Mouse (Mus musculus) kidney, adult 2 months (tissue): ENCODE measurements around the gene Ipo4.

Experiments
- CTCF ChIP-seq: fragments of 200-500 bp; conservative IDR thresholded peaks from 2 replicates; pipeline ENCODE4 v1.5.1; 2011; ENCODE audit warnings: low read depth, mild to moderate bottlenecking, control low read depth, low read length, moderate library complexity, mixed read lengths; ENCODE audit not compliant: insufficient read depth, insufficient read length
- POLR2A ChIP-seq: fragments of 200-500 bp; IDR thresholded peaks from one replicate; pipeline ENCODE4 v1.6.1; 2011; ENCODE audit warnings: low read depth, low read length, control low read depth

GRCm38 (mm10) chr14:55644261-55644888 is 8.6 kb upstream of the Ipo4 start:
- no peak for TF ChIP-seq POLR2A
- no peak for TF ChIP-seq CTCF
